Mouse (Mus musculus): ENCODE data around the gene Ncoa1. TPM values are rescaled to one million over a fixed set of nuclear protein-coding genes. Genes with fewer than 3 reads are reported as not detected.

Ncoa1 gene
- polyA plus RNA-seq, 1 experiment from 2014 or later: 24.0 TPM

DNA sequence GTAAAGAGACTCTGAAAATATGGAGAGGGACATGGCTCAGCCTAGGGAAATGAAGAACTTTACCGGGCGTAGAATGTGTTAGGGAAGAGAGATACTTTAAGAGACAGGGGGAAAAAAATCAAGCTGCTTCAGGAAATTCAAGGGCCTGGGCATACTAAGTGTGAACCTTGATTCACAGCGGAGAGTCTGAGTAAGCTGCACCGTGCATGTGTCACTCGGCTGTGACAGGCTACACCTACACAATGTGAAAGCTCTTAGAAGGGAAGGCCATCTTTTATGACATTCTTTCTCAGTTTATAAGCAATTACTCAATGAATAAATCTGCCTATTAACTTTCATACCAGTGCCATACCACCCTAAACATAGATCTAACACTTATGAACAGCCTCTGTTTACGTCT, 183.2 kb downstream of the Ncoa1 start:
- no peak overlapping the region for H3K4me3 ChIP-seq (ENCODE audit: low read depth, low read length)
- H3K36me3 ChIP-seq (ENCODE audit: control insufficient read depth, insufficient read depth, low read length): peaks cover 20% of the 10 kb centered on the region
- H3K27me3 ChIP-seq (ENCODE audit: control insufficient read depth, insufficient read depth, low read length): no peaks in the 10 kb centered on the region
- ATAC-seq (ENCODE audit: low read depth): no peak
- H3K9me3 ChIP-seq (ENCODE audit: control insufficient read depth, low read length): no peaks in the 10 kb centered on the region
- H3K4me2 ChIP-seq (ENCODE audit: low read depth, low read length): no peak overlapping the region
- H3K9ac ChIP-seq (replicated peaks; ENCODE audit: low read depth, low read length): no peak overlapping the region
- no peak overlapping the region for H3K27ac ChIP-seq (ENCODE audit: low read depth, low read length)
- no peaks in the 10 kb centered on the region for H3K4me1 ChIP-seq (ENCODE audit: control insufficient read depth, insufficient read depth, low read length)
- 93% methylated on average over 6 of the region's 6 CpGs for WGBS

- 0 out of 2 replicates have a peak, but pooled peaks cover 7% of the 10 kb centered on the region for H3K36me3 ChIP-seq (ENCODE audit: control insufficient read depth, insufficient read depth, low read length)
- WGBS: 53% methylated on average over 3 of the region's 3 CpGs
- no peak overlapping the region for H3K4me2 ChIP-seq (ENCODE audit: low read depth, low read length)
- H3K9me3 ChIP-seq (ENCODE audit: control insufficient read depth, low read length): no peaks in the 10 kb centered on the region
- ATAC-seq (ENCODE audit: low read depth): no peak
- H3K9ac ChIP-seq (replicated peaks; ENCODE audit: low read depth, low read length): no peak overlapping the region
- no peak overlapping the region for H3K4me3 ChIP-seq (ENCODE audit: low read depth, low read length)
- H3K27ac ChIP-seq (ENCODE audit: low read depth, low read length): no peak overlapping the region
- H3K4me1 ChIP-seq (ENCODE audit: control insufficient read depth, insufficient read depth, low read length): no peaks in the 10 kb centered on the region
- H3K27me3 ChIP-seq (ENCODE audit: control insufficient read depth, insufficient read depth, low read length): no peaks in the 10 kb centered on the region
Measured at GRCm38 (mm10) chr12:4285186-4285585, 191.8 kb downstream of the Ncoa1 start.

- no peak for ATAC-seq (ENCODE audit: low read depth)
- Histone ChIP-seq H3K27me3 (ENCODE audit: control insufficient read depth, insufficient read depth, low read length) (no peaks in the 10 kb centered on the region), H3K4me3 (ENCODE audit: low read depth, low read length) (no peak overlapping the region), H3K9ac (replicated peaks; ENCODE audit: low read depth, low read length) (no peak overlapping the region), H3K9me3 (ENCODE audit: control insufficient read depth, low read length) (no peaks in the 10 kb centered on the region), H3K4me2 (ENCODE audit: low read depth, low read length) (no peak overlapping the region), H3K27ac (ENCODE audit: low read depth, low read length) (no peak overlapping the region), H3K36me3 (ENCODE audit: control insufficient read depth, insufficient read depth, low read length) (peaks cover 5% of the 10 kb centered on the region), H3K4me1 (ENCODE audit: control insufficient read depth, insufficient read depth, low read length) (no peaks in the 10 kb centered on the region)
- WGBS: 96% methylated on average over 3 of the region's 3 CpGs
Measured at GRCm38 (mm10) chr12:4279878-4280277, 197.1 kb downstream of the Ncoa1 start.

DNA sequence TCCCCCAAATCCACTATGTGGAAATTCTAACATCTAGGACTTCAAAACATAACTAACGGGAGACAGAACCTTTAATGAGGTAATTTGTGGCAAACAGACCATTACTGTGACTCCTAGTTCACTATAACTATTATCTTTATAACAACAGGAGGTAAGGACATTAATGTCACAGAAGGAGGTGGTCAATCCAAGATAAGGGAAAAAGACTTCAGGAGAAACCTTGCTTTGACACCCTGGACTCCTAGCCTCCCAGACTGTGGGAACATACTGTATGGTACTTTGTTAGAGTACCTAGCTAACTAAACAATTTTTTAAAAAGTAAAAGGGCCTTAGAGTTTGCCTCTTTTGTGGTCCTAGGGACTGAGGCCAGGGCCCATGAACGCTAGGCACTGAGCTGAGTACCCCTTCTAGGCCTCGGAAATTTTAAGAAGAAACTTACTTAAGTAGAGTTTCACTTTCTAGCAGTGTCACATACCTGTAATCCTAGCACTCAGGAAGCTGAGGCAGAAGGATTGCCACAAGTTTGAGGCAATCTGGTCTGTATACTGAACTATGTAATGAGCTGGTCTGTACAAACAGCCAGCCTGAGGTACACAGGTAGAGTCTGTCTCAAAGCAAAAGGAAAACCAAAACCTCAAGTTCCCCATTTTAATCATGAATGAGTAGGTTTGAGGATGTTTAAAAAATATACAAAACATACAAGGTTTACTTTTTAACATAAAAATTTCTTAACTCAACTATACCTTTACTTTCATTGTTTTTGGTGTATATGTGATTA, 197.8 kb downstream of the Ncoa1 start:
- Histone ChIP-seq H3K4me3 (ENCODE audit: low read depth, low read length) (no peak overlapping the region), H3K4me1 (ENCODE audit: control insufficient read depth, insufficient read depth, low read length) (no peaks in the 10 kb centered on the region), H3K36me3 (ENCODE audit: control insufficient read depth, insufficient read depth, low read length) (peaks cover 10% of the 10 kb centered on the region), H3K27ac (ENCODE audit: low read depth, low read length) (no peak overlapping the region), H3K9me3 (ENCODE audit: control insufficient read depth, low read length) (no peaks in the 10 kb centered on the region), H3K27me3 (ENCODE audit: control insufficient read depth, insufficient read depth, low read length) (no peaks in the 10 kb centered on the region), H3K9ac (replicated peaks; ENCODE audit: low read depth, low read length) (no peak overlapping the region), H3K4me2 (ENCODE audit: low read depth, low read length) (no peak overlapping the region)
- ATAC-seq (ENCODE audit: low read depth): no peak
- 92% methylated on average over 3 of the region's 3 CpGs for WGBS

DNA sequence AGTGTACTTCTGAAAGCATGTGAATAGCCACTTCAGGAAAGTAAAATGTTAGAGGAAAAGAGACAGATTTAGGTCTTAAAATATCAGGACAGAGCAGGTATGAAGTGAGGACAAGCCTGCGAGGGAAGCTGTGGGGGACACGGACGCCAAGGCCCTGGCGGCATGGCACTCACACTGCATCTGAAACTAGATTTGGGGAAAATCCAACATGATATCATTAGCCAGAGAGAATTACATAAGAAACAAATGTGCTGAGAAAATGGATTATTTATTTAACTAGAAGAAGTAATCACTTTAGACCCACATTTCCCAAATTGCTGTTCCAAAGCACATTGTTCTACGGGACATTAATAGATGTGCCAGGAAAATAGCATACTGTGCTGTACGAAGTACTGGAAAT, 205.9 kb downstream of the Ncoa1 start:
- Histone ChIP-seq H3K4me1 (ENCODE audit: control insufficient read depth, insufficient read depth, low read length) (no peaks in the 10 kb centered on the region), H3K27me3 (ENCODE audit: control insufficient read depth, insufficient read depth, low read length) (no peaks in the 10 kb centered on the region)
- WGBS: 94% methylated on average over 6 of the region's 6 CpGs

GRCm38 (mm10) chr12:4267765-4268164, 209.2 kb downstream of the Ncoa1 start:
- Histone ChIP-seq H3K4me3 (ENCODE audit: low read depth, low read length) (no peak overlapping the region), H3K9ac (replicated peaks; ENCODE audit: low read depth, low read length) (no peak overlapping the region), H3K36me3 (ENCODE audit: control insufficient read depth, insufficient read depth, low read length) (peaks cover 45% of the 10 kb centered on the region), H3K27me3 (ENCODE audit: control insufficient read depth, insufficient read depth, low read length) (no peaks in the 10 kb centered on the region), H3K4me1 (ENCODE audit: control insufficient read depth, insufficient read depth, low read length) (no peaks in the 10 kb centered on the region), H3K27ac (ENCODE audit: low read depth, low read length) (no peak overlapping the region), H3K9me3 (ENCODE audit: control insufficient read depth, low read length) (no peaks in the 10 kb centered on the region), H3K4me2 (ENCODE audit: low read depth, low read length) (no peak overlapping the region)
- 97% methylated on average over 4 of the region's 4 CpGs for whole genome bisulfite sequencing
- no peak for ATAC-seq (ENCODE audit: low read depth)

More for the DNA sequence above, 205.9 kb downstream of the Ncoa1 start:
- peaks cover 42% of the 10 kb centered on the region for H3K36me3 ChIP-seq (ENCODE audit: control insufficient read depth, insufficient read depth, low read length)
- no peak overlapping the region for H3K9ac ChIP-seq (replicated peaks; ENCODE audit: low read depth, low read length)
- no peak overlapping the region for H3K4me3 ChIP-seq (ENCODE audit: low read depth, low read length)
- H3K9me3 ChIP-seq (ENCODE audit: control insufficient read depth, low read length): no peaks in the 10 kb centered on the region
- ATAC-seq (ENCODE audit: low read depth): no peak
- no peak overlapping the region for H3K4me2 ChIP-seq (ENCODE audit: low read depth, low read length)
- H3K27ac ChIP-seq (ENCODE audit: low read depth, low read length): no peak overlapping the region

DNA sequence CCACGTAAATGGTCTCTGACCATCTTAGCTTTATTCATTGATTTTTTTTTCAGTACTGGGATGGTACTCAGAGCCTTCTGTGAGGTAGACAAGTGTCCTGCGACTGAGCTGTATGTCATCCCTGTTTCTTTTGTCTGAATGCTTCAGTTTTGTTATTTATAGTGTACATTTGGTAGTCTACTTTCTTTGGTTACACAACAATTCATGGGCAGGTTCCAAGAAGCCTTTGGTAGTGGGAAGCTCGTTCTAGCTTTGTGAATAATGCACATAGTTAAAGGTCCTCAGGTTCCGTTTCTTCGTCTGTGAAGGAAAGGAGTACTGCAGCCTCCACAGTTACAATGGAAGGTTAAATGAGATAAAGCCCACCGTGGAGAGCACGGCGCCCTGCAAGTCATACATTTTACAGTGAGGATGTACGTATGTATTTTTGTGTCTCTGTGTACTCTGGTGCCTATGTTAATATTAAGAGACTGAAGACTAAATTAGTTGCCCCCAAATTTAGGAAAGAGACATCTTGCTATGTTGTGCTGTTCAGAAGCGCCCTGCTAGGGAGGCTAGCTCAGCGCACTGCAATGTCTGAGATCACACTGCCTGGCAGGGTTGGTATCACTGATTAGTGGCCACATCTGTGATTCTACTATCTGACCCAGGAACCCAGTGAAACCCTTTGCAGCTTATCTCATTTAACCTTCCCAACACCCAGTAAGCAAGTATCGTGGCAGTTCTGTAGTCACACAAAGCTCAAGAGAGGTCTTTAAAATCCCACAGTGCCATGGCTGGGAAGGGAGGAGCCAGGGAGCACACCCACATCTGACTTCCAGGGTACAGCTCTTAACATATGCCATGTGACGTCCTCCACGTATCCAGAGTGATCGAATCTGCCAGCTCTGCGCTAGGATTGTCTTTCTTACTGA, 224.0 kb downstream of the Ncoa1 start:
- Histone ChIP-seq H3K9ac (replicated peaks; ENCODE audit: low read depth, low read length) (no peak overlapping the region), H3K4me1 (ENCODE audit: control insufficient read depth, insufficient read depth, low read length) (no peaks in the 10 kb centered on the region), H3K4me3 (ENCODE audit: low read depth, low read length) (no peak overlapping the region), H3K36me3 (ENCODE audit: control insufficient read depth, insufficient read depth, low read length) (peaks cover 15% of the 10 kb centered on the region), H3K27me3 (ENCODE audit: control insufficient read depth, insufficient read depth, low read length) (no peaks in the 10 kb centered on the region), H3K27ac (ENCODE audit: low read depth, low read length) (no peak overlapping the region), H3K9me3 (ENCODE audit: control insufficient read depth, low read length) (no peaks in the 10 kb centered on the region), H3K4me2 (ENCODE audit: low read depth, low read length) (no peak overlapping the region)
- ATAC-seq (ENCODE audit: low read depth): no peak
- WGBS: 92% methylated on average over 16 of the region's 16 CpGs

DNA sequence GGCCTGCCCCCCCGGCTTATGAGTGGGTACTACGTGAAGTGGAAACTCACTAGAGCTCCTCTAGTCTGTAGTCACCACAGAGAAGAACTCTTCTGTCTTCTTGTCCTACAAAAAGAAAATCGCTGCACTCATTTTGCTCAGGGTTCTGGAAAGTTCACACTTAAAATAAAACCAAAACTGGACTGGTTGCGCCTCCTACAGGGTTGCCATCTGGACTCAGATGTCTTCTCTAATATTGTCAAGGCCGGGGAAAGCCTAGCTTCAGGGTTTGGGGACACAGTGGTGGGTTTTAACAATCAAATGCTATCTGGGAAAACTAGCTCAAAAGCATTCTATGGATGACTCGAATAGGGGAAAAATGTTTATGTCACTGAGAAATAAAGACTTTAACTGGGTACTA, 227.2 kb downstream of the Ncoa1 start:
- no peak for ATAC-seq (ENCODE audit: low read depth)
- Histone ChIP-seq H3K9ac (replicated peaks; ENCODE audit: low read depth, low read length) (no peak overlapping the region), H3K27me3 (ENCODE audit: control insufficient read depth, insufficient read depth, low read length) (no peaks in the 10 kb centered on the region), H3K4me1 (ENCODE audit: control insufficient read depth, insufficient read depth, low read length) (no peaks in the 10 kb centered on the region), H3K4me2 (ENCODE audit: low read depth, low read length) (no peak overlapping the region), H3K4me3 (ENCODE audit: low read depth, low read length) (no peak overlapping the region), H3K27ac (ENCODE audit: low read depth, low read length) (no peak overlapping the region), H3K9me3 (ENCODE audit: control insufficient read depth, low read length) (no peaks in the 10 kb centered on the region), H3K36me3 (ENCODE audit: control insufficient read depth, insufficient read depth, low read length) (peaks cover 15% of the 10 kb centered on the region)
- WGBS: 95% methylated on average over 6 of the region's 6 CpGs

DNA sequence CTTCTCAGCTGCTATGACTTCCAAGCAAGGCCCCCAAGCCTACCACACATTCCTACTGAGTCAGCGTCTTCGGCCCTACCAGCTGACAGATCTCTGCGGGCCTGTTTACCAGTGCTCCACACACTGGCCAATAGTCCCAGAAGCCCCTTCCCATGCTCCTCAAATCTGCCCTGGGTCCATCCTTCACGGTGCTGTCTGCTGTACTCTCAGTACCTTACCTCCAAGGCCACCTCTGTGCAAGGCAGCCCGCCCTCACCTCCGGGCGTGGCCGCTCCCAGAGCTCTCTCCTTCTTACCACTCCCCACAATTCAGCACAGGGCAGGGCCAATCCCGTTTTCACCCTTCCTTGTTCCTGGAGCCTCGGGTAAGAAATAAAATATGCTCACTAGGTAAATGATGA, 231.2 kb downstream of the Ncoa1 start:
- no peak for ATAC-seq (ENCODE audit: low read depth)
- no peaks in the 10 kb centered on the region for H3K4me1 ChIP-seq (ENCODE audit: control insufficient read depth, insufficient read depth, low read length)
- no peaks in the 10 kb centered on the region for H3K27me3 ChIP-seq (ENCODE audit: control insufficient read depth, insufficient read depth, low read length)
- WGBS: 85% methylated on average over 10 of the region's 10 CpGs
- 0 out of 2 replicates have a peak, but pooled peaks cover 3% of the 10 kb centered on the region for H3K36me3 ChIP-seq (ENCODE audit: control insufficient read depth, insufficient read depth, low read length)
- no peak overlapping the region for H3K4me2 ChIP-seq (ENCODE audit: low read depth, low read length)
- no peak overlapping the region for H3K9ac ChIP-seq (replicated peaks; ENCODE audit: low read depth, low read length)
- no peaks in the 10 kb centered on the region for H3K9me3 ChIP-seq (ENCODE audit: control insufficient read depth, low read length)
- no peak overlapping the region for H3K4me3 ChIP-seq (ENCODE audit: low read depth, low read length)
- no peak overlapping the region for H3K27ac ChIP-seq (ENCODE audit: low read depth, low read length)
